In genomic region chr13:12296701-12297100, GRCm38 (mm10) we compare ENCODE assay signal across 8 mouse cellular contexts. TPM values are rescaled to one million over a fixed set of nuclear protein-coding genes. Genes with fewer than 3 reads are reported as not detected.
DNase-seq lines count a peak whose midpoint lies in the region; ATAC-seq lines count a peak whose summit lies in the region.

No protein-coding gene starts in this region.

- whole genome bisulfite sequencing in heart, embryonic 12.5 days, result 71% methylated on average over 3 of the region's 3 CpGs

- no peak overlapping the region for H3K9ac ChIP-seq in heart, embryonic 12.5 days

- no peaks in the 10 kb centered on the region for H3K27me3 ChIP-seq in heart, embryonic 12.5 days (replicated peaks)

- H3K4me2 ChIP-seq in heart, embryonic 12.5 days, result no peak overlapping the region

- H3K36me3 ChIP-seq in heart, embryonic 12.5 days, result peaks cover 69% of the 10 kb centered on the region

- no peak for DNase-seq in heart, postnatal 36 days
- peak; percentile 11 for DNase-seq in ovary, postnatal 14 days (ENCODE audit: low spot score)
- no peak for DNase-seq in ovary, adult 18-20 months (ENCODE audit: low spot score)
- peak; percentile 60 for DNase-seq in embryo, embryonic 10.5 days (ENCODE audit: low spot score)
- peak; percentile 55 to 83 for DNase-seq in left cerebral cortex, postnatal 25 days (ENCODE audit: low spot score in 2 of 2)
- DNase-seq in B cell, adult 2 months, result no peak
- DNase-seq in thymus, postnatal 25 days, result no peak

- no peaks in the 10 kb centered on the region for H3K9me3 ChIP-seq in heart, embryonic 12.5 days (replicated peaks)

- intact Hi-C loops in heart, postnatal 36 days (cut with DNase I), result loop anchor here (2.0 kb wide), 1 partner anchor 90 kb away; no protein-coding TSS in a partner anchor
- intact Hi-C loops in left cerebral cortex, postnatal 25 days (cut with DNase I), result loop anchor here (1.0 kb wide), 1 partner anchor 90 kb away; no protein-coding TSS in a partner anchor

- H3K27ac ChIP-seq in heart, embryonic 12.5 days (ENCODE audit: poor library complexity, severe bottlenecking), result peak overlapping the region; percentile 90

- peaks cover 43% of the 10 kb centered on the region for H3K4me1 ChIP-seq in heart, embryonic 12.5 days (replicated peaks)

- ATAC-seq in heart, embryonic 12.5 days (ENCODE audit: insufficient number of reproducible peaks, low FRiP score), result no peak

- no peak overlapping the region for H3K4me3 ChIP-seq in heart, embryonic 12.5 days

RNA-seq across cellular contexts. Expression of gene Mtr, which starts 38.8 kb away (rescaled TPM):
- polyA plus RNA-seq in heart, embryonic 12.5 days (2016; fragmentation: Nextera tagmentation; extraction: Ambion mirVana), result 18.7 and 20.0 TPM in 2 replicates
- total RNA-seq in heart, postnatal 36 days (2021), result 100 to 1,000 TPM in 1 of 2 experiments, 10 to 100 TPM in 1; 59.9 to 102 TPM
- 10 to 100 TPM; 17.3 to 18.7 TPM for total RNA-seq in left cerebral cortex, postnatal 25 days (2021)

RNA-seq across cellular contexts. Expression of gene Actn2, which starts 43.9 kb away (rescaled TPM):
- polyA plus RNA-seq in heart, embryonic 12.5 days (2016; fragmentation: Nextera tagmentation; extraction: Ambion mirVana), result 1,360 and 1,370 TPM in 2 replicates
- total RNA-seq in heart, postnatal 36 days (2021), result 1,000 to 10,000 TPM; 1,744 to 1,878 TPM
- total RNA-seq in left cerebral cortex, postnatal 25 days (2021), result 10 to 100 TPM in 1 of 2 experiments, 1 to 10 TPM in 1; 9.9 to 22.1 TPM

Comparison
In these comparisons a context has a peak if more than half of its experiments do, and no peak if none do; other contexts are left out.
1. DNase-seq: peak in ovary, postnatal 14 days (single experiment), embryo, embryonic 10.5 days (single experiment) and left cerebral cortex, postnatal 25 days (2 of 2); none in heart, postnatal 36 days (0 of 2), ovary, adult 18-20 months (single experiment), B cell, adult 2 months (0 of 2) and thymus, postnatal 25 days (single experiment).
2. RNA of gene Actn2, which starts 43.9 kb away (total RNA-seq): 1,744 to 1,878 TPM in heart, postnatal 36 days; 9.9 to 22.1 TPM in left cerebral cortex, postnatal 25 days; every median in the first group is over 10 times any median in the second.